Mouse (Mus musculus) C2C12 (cell line): ENCODE measurements at regions not wholly inside any gene's neighbourhood (a gene's known extent, or its start where the extent isn't known, plus 50 kb on each side); places are given as distances from the start of the nearest gene placed in this dataset.

Source experiments
- CEBPB ChIP-seq: IDR thresholded peaks from one replicate; pipeline ENCODE4 v1.6.1; 2011; ENCODE audit warnings: low read depth, mild to moderate bottlenecking, control low read depth, moderate library complexity
- CTCF ChIP-seq: IDR thresholded peaks from one replicate; pipeline ENCODE4 v1.5.1; 2011; ENCODE audit not compliant: control insufficient read depth, insufficient read depth, insufficient read length
- FOSL1 ChIP-seq: IDR thresholded peaks from one replicate; pipeline ENCODE4 v1.8.0; 2011; ENCODE audit warnings: mild to moderate bottlenecking, low read length; ENCODE audit not compliant: poor library complexity, insufficient read depth, severe bottlenecking
- MAX ChIP-seq: IDR thresholded peaks from one replicate; pipeline ENCODE4 v1.6.1; 2011; ENCODE audit warnings: mild to moderate bottlenecking, control low read depth
- MYOD1 ChIP-seq: IDR thresholded peaks from one replicate; pipeline ENCODE4 v1.6.1; 2011; ENCODE audit warnings: low read depth; ENCODE audit not compliant: control insufficient read depth, insufficient read length

DNA sequence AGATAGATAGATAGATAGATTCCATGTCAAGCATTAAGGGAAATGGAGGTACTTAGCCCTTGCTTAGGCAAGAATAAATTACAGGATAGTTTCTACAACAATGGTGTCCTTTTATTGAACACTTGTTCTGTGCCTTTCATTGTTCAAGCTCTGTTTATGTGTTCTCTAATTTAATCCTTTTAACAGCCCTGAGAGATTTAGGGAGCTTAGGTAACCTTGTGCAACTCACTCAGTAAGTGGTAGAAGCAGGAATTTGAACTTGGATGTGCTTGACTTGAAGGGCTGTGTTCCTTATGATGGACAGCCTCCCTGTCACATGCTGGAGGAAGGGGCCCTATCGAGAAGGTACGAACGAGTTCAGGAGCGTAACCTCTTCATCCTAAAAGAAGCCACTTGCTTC is 147.9 kb downstream of the Barx2 start:
- TF ChIP-seq CTCF: no peak
- no peak for TF ChIP-seq MAX
- no peak for TF ChIP-seq FOSL1
- no peak for TF ChIP-seq MYOD1
- no peak for TF ChIP-seq CEBPB
